Mouse (Mus musculus): ENCODE results near the gene Rab5if. TPM values are rescaled to one million over a fixed set of nuclear protein-coding genes. Genes with fewer than 3 reads are reported as not detected.
"Not testable (repeated sequence)": the region's sequence is repeated elsewhere in the genome, so short reads cannot be mapped to it uniquely, and the experiment has no call there.

Rab5if gene
- polyA plus RNA-seq, 1 experiment from 2014 or later: 140 TPM

GRCm38 (mm10) chr2:156841028-156841840 is 21.7 kb upstream of the Rab5if start:
- H3K36me3 ChIP-seq (replicated peaks): peaks cover 4% of the 10 kb centered on the region; the same call in 1 of the 2 replicates
- peaks cover 48% of the 10 kb centered on the region for H3K4me1 ChIP-seq (replicated peaks)
- peak overlapping the region; percentile 96 for H3K4me2 ChIP-seq
- peak overlapping the region; percentile 62 for H3K9ac ChIP-seq
- peak overlapping the region; percentile 67 for H3K27ac ChIP-seq (replicated peaks)
- peak overlapping the region; percentile 72 for H3K4me3 ChIP-seq (replicated peaks)
- no peaks in the 10 kb centered on the region; the same call in 1 of the 2 replicates for H3K27me3 ChIP-seq
- H3K9me3 ChIP-seq (replicated peaks): no peaks in the 10 kb centered on the region
- under 1% methylated on average over 42 of the region's 42 CpGs for whole genome bisulfite sequencing (ENCODE audit: insufficient replicate concordance)
- peak; percentile 2; the same call in 1 of the 2 replicates for ATAC-seq (ENCODE audit: insufficient read depth)

- Histone ChIP-seq H3K9me3 (replicated peaks) (no peaks in the 10 kb centered on the region), H3K4me2 (peak overlapping the region; percentile 96), H3K36me3 (replicated peaks) (peaks cover 11% of the 10 kb centered on the region; the same call in 1 of the 2 replicates), H3K9ac (peak overlapping the region; percentile 29; the same call in 1 of the 2 replicates), H3K4me1 (replicated peaks) (peaks cover 48% of the 10 kb centered on the region), H3K4me3 (replicated peaks) (peak overlapping the region; percentile 72), H3K27me3 (no peaks in the 10 kb centered on the region; the same call in 1 of the 2 replicates), H3K27ac (replicated peaks) (peak overlapping the region; percentile 67)
- WGBS (ENCODE audit: insufficient replicate concordance): 7% methylated on average over 20 of the region's 20 CpGs
- 0 out of 2 replicates have a peak, but pooled peaks have one; percentile 4 for ATAC-seq (ENCODE audit: insufficient read depth)
Measured at GRCm38 (mm10) chr2:156841841-156842706, 20.9 kb upstream of the Rab5if start.

GRCm38 (mm10) chr2:156842711-156843110 is 20.2 kb upstream of the Rab5if start:
- H3K9me3 ChIP-seq (replicated peaks): no peaks in the 10 kb centered on the region
- no peak for ATAC-seq (ENCODE audit: insufficient read depth)
- H3K9ac ChIP-seq: no peak overlapping the region
- peaks cover 48% of the 10 kb centered on the region for H3K4me1 ChIP-seq (replicated peaks)
- peak overlapping the region; percentile 96 for H3K4me2 ChIP-seq
- no peaks in the 10 kb centered on the region; the same call in 1 of the 2 replicates for H3K27me3 ChIP-seq
- WGBS (ENCODE audit: insufficient replicate concordance): 51% methylated on average over 11 of the region's 11 CpGs
- H3K4me3 ChIP-seq (replicated peaks): peak overlapping the region; percentile 72
- peaks cover 16% of the 10 kb centered on the region; the same call in 1 of the 2 replicates for H3K36me3 ChIP-seq (replicated peaks)
- no peak overlapping the region for H3K27ac ChIP-seq (replicated peaks)

GRCm38 (mm10) chr2:156843331-156843730 is 19.6 kb upstream of the Rab5if start:
- Histone ChIP-seq H3K36me3 (replicated peaks) (peaks cover 20% of the 10 kb centered on the region; the same call in 1 of the 2 replicates), H3K9ac (no peak overlapping the region), H3K4me3 (replicated peaks) (no peak overlapping the region), H3K4me2 (no peak overlapping the region), H3K4me1 (replicated peaks) (peaks cover 48% of the 10 kb centered on the region), H3K9me3 (replicated peaks) (no peaks in the 10 kb centered on the region), H3K27ac (replicated peaks) (no peak overlapping the region), H3K27me3 (no peaks in the 10 kb centered on the region; the same call in 1 of the 2 replicates)
- 78% methylated on average over 10 of the region's 10 CpGs for WGBS (ENCODE audit: insufficient replicate concordance)
- no peak for ATAC-seq (ENCODE audit: insufficient read depth)

GRCm38 (mm10) chr2:156844715-156845114 is 18.2 kb upstream of the Rab5if start:
- H3K27ac ChIP-seq (replicated peaks): no peak overlapping the region
- no peaks in the 10 kb centered on the region for H3K9me3 ChIP-seq (replicated peaks)
- peaks cover 20% of the 10 kb centered on the region; the same call in 1 of the 2 replicates for H3K36me3 ChIP-seq (replicated peaks)
- H3K27me3 ChIP-seq: no peaks in the 10 kb centered on the region; the same call in 1 of the 2 replicates
- WGBS (ENCODE audit: insufficient replicate concordance): 75% methylated on average over 10 of the region's 10 CpGs
- H3K4me1 ChIP-seq (replicated peaks): peaks cover 44% of the 10 kb centered on the region
- H3K4me2 ChIP-seq: no peak overlapping the region
- no peak for ATAC-seq (ENCODE audit: insufficient read depth)
- no peak overlapping the region for H3K4me3 ChIP-seq (replicated peaks)
- H3K9ac ChIP-seq: no peak overlapping the region

- no peak overlapping the region for H3K9ac ChIP-seq
- H3K27me3 ChIP-seq: no peaks in the 10 kb centered on the region
- H3K36me3 ChIP-seq (replicated peaks): peaks cover 32% of the 10 kb centered on the region; the same call in 1 of the 2 replicates
- no peak overlapping the region for H3K27ac ChIP-seq (replicated peaks)
- no peak overlapping the region for H3K4me3 ChIP-seq (replicated peaks)
- H3K4me2 ChIP-seq: no peak overlapping the region
- ATAC-seq (ENCODE audit: insufficient read depth): no peak
- 73% methylated on average over 6 of the region's 6 CpGs for WGBS (ENCODE audit: insufficient replicate concordance)
- peaks cover 34% of the 10 kb centered on the region for H3K4me1 ChIP-seq (replicated peaks)
- H3K9me3 ChIP-seq (replicated peaks): no peaks in the 10 kb centered on the region
Measured at GRCm38 (mm10) chr2:156847653-156848052, 15.3 kb upstream of the Rab5if start.

- H3K36me3 ChIP-seq (replicated peaks): peaks cover 32% of the 10 kb centered on the region; the same call in 1 of the 2 replicates
- no peak for ATAC-seq (ENCODE audit: insufficient read depth)
Measured at GRCm38 (mm10) chr2:156848526-156849182, 14.3 kb upstream of the Rab5if start.

GRCm38 (mm10) chr2:156850505-156850904 is 12.4 kb upstream of the Rab5if start:
- Histone ChIP-seq H3K27me3 (no peaks in the 10 kb centered on the region), H3K9ac (no peak overlapping the region), H3K4me3 (replicated peaks) (no peak overlapping the region), H3K4me1 (replicated peaks) (peaks cover 21% of the 10 kb centered on the region), H3K27ac (replicated peaks) (0 out of 2 replicates have a peak overlapping the region, but pooled peaks have one; percentile 24), H3K4me2 (no peak overlapping the region), H3K36me3 (replicated peaks) (peaks cover 28% of the 10 kb centered on the region; the same call in 1 of the 2 replicates), H3K9me3 (replicated peaks) (no peaks in the 10 kb centered on the region)
- no peak; the same call in 1 of the 2 replicates for ATAC-seq (ENCODE audit: insufficient read depth)
- 68% methylated on average over 5 of the region's 5 CpGs for WGBS (ENCODE audit: insufficient replicate concordance)

More at GRCm38 (mm10) chr2:156848526-156849182, 14.3 kb upstream of the Rab5if start:
- WGBS (ENCODE audit: insufficient replicate concordance): 57% methylated on average over 6 of the region's 6 CpGs
- Histone ChIP-seq H3K27me3 (no peaks in the 10 kb centered on the region), H3K4me2 (no peak overlapping the region), H3K4me3 (replicated peaks) (no peak overlapping the region), H3K4me1 (replicated peaks) (peaks cover 24% of the 10 kb centered on the region), H3K9me3 (replicated peaks) (no peaks in the 10 kb centered on the region), H3K27ac (replicated peaks) (no peak overlapping the region), H3K9ac (no peak overlapping the region)

- not testable (repeated sequence) for H3K9ac ChIP-seq; H3K27me3 ChIP-seq; ATAC-seq (ENCODE audit: insufficient read depth); H3K27ac ChIP-seq (replicated peaks); H3K9me3 ChIP-seq (replicated peaks); H3K4me2 ChIP-seq; H3K4me3 ChIP-seq (replicated peaks)
- Histone ChIP-seq H3K36me3 (replicated peaks) (peaks cover 28% of the 10 kb centered on the region), H3K4me1 (replicated peaks) (peaks cover 30% of the 10 kb centered on the region)
- WGBS (ENCODE audit: insufficient replicate concordance): 86% methylated on average over 9 of the region's 13 CpGs
Measured at GRCm38 (mm10) chr2:156853584-156853983, 9.3 kb upstream of the Rab5if start.

- Histone ChIP-seq H3K4me1 (replicated peaks) (peaks cover 27% of the 10 kb centered on the region), H3K36me3 (replicated peaks) (peaks cover 33% of the 10 kb centered on the region)
- not testable (repeated sequence) for ATAC-seq (ENCODE audit: insufficient read depth); H3K4me2 ChIP-seq; H3K27ac ChIP-seq (replicated peaks); H3K27me3 ChIP-seq; H3K9ac ChIP-seq; H3K9me3 ChIP-seq (replicated peaks); H3K4me3 ChIP-seq (replicated peaks)
- WGBS (ENCODE audit: insufficient replicate concordance): 62% methylated on average over 13 of the region's 13 CpGs
Measured at GRCm38 (mm10) chr2:156853999-156854771, 8.7 kb upstream of the Rab5if start.

Measured in liver, embryonic 15.5 days (tissue).